Mouse (Mus musculus): ENCODE data around the gene Arhgap15.

DNA sequence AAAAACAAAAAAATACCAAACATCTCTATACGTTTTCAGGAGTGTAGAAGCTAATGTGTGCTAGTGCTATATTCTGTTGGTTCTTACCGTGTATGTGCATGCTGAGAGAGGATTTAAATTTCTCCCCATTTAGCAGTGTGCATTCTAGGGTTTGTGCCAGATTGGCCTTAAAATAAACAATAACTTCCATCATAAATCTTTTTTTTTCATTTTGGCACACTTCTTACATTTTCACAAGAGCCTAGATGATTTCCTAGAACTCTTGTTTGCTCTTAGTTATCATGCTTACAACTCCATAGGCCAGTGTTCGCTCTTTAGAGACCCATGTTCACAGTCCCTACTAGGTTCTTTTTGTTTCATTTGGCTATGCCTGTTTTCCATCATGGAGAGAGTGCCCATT is 362.7 kb downstream of the Arhgap15 start:
- TF ChIP-seq CTCF (IDR thresholded peaks at IDR 0.05; ENCODE audit: borderline replicate concordance, control insufficient read depth, extremely low read depth, insufficient read depth, low read length, poor library complexity) (no peak), POLR2A (IDR thresholded peaks at IDR 0.05; ENCODE audit: control insufficient read depth, extremely low read depth, insufficient read depth, low read length, poor library complexity) (no peak)
